Mouse (Mus musculus) ES-Bruce4 (cell line): ENCODE data around the gene Gm9736.

Source experiments
- CTCF ChIP-seq: IDR thresholded peaks from one replicate; pipeline ENCODE4 v1.8.1; 2011; ENCODE audit warnings: low read depth, low read length
- EP300 ChIP-seq: IDR thresholded peaks from 2 replicates; pipeline ENCODE4 v1.6.1; 2011; ENCODE audit warnings: low read depth, low read length; ENCODE audit not compliant: insufficient read depth
- POLR2A ChIP-seq: IDR thresholded peaks from one replicate; pipeline ENCODE4 v1.8.1; 2011; ENCODE audit warnings: low read length; ENCODE audit not compliant: insufficient read depth

- TF ChIP-seq CTCF = no peak
- TF ChIP-seq POLR2A = no peak
- TF ChIP-seq EP300 = no peak
Measured at GRCm38 (mm10) chr10:77753448-77753847, 2.3 kb upstream of the Gm9736 start.
